Mouse (Mus musculus) heart, postnatal 25 days (tissue): ENCODE data around the gene Casp2. TPM values are rescaled to one million over a fixed set of nuclear protein-coding genes. Genes with fewer than 3 reads are reported as not detected.

Source experiments
- DNase-seq: peaks from one replicate; pipeline ENCODE4 v3.0.0; 2022; ENCODE audit warnings: low spot score
- intact Hi-C: fragments of 180-260 bp; cut with DNase I; formaldehyde crosslinking; loops from one replicate; pipeline ENCODE4 v1.15.1; 2025
- total RNA-seq, 2 experiments: library from RNA; stranded (reverse); gene quantifications; 2 replicates each; pipeline ENCODE4 v1.2.3; 2021

The Casp2 gene
- total RNA-seq, result 10 to 100 TPM; 10.5 to 11.7 TPM

DNA sequence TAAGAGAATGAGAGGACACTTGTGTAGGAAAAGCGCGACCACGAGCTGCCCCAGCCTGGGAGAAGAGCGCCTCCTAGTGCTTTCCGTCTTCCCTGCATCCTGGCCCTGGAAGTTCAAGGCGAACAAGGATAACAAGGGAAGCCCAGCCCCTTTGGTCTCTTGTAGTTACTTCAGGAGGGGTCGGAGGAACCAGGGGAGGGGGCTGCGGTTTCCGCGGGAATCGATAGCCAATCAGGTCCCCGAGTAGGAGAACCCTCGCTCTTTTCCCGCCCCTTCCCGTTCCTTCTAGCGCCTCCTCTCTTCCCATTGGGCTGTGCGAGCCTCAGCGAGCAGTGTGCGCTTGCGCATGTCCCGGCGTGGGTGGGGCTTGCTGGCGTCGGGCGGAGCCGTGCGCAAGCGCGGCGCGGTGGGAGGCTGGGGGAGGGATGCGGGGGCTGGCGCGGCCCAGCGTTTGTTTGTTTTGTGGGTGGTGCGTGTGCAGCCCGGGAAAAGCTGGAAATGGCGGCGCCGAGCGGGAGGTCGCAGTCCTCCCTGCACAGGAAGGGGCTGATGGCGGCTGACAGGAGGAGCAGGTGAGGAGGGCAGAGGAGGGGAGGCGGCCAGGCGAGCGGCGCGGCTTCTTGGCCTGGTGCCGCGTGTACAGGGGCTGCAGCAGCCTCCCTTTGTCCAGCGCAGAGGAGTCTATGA, at the start of gene Casp2:
TSS of gene Casp2 (plus strand) at position 360 of the 687 bp plus-strand sequence.
- DNase-seq, result peak; percentile 97
- intact Hi-C loops, result loop anchor here (1.0 to 10.0 kb wide), 4 partner anchors 37 to 1010 kb away; partner anchors contain the start of gene Fam131b

GRCm38 (mm10) chr6:42215028-42215427, 49.8 kb upstream of the Casp2 start, which contains the start of gene Tas2r144:
Gene Tas2r144 (plus strand): TSS chr6:42215328.
- intact Hi-C loops, result no loop called here
- no peak for DNase-seq

DNA sequence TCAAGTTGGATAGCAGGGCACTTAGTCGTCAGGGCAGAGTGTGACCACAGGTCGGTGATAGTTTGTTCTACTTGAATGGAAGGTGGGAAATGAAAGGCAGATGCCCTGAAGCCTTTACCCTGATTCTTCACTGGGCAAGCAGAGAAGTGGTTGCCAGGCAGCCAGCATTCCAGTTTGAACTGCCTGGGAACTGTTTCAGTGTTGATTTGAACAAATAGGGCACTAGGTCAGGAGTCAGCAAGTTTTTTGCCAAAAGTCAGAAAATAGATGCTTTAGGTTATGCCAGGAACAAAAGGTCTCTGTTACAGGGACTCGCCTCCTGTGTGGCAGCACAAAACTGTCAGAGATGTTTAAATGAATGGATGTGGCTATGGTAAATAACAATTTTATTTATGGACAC, 42.5 kb upstream of the Casp2 start:
- no peak for DNase-seq
- intact Hi-C loops, result no loop called here

GRCm38 (mm10) chr6:42225046-42225445, 39.7 kb upstream of the Casp2 start:
- DNase-seq, result no peak
- intact Hi-C loops, result loop anchor here (5.0 kb wide), 1 partner anchor 102 kb away; no protein-coding TSS in a partner anchor

DNA sequence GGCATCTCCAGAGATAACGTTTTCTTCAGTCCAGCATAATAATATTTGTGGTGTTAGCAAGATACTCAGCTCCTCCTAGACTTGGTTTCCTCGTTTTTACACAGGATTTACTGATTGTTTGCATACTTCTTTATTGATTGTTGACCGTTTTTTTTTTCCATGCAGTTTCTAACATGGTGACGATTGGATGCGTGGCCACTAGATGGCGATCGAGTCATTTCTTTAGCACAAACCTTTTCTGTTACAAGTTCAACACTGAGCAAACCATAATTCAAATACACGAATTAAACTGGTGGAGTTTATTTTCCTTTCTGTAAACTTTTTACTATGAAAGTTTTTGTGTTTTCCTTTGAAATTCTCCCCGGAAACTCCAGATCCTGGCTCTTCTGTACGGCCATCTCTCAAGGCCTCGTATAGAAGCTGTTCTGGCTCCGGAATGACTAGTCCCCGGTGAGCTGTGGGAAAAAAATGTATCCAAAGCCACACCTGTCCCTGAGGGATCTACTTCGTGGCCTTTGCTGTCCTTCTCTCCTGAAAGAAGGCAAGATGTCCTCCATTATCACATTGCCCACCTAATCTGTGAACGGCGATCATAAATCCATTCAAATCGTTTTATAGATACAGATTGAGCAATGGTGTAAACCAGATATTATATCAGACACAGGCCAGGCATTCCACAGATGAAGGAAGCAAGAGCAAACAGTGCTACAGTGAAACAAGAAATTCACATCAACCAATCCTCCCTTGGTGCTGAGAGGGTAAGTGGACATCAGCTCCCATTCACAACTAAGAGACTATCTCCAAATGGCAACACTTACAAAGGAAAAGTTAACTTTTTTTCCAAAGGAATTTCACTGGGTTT, 37.3 kb upstream of the Casp2 start:
- intact Hi-C loops, result loop anchor here (1.0 to 5.0 kb wide), 3 partner anchors 37 to 356 kb away; partner anchors contain the start of gene Casp2

GRCm38 (mm10) chr6:42229610-42230009, 35.2 kb upstream of the Casp2 start:
- intact Hi-C loops, result loop anchor here (5.0 kb wide), 1 partner anchor 98 kb away; no protein-coding TSS in a partner anchor
- DNase-seq, result no peak

More for the DNA sequence above, 37.3 kb upstream of the Casp2 start:
- DNase-seq, result no peak

DNA sequence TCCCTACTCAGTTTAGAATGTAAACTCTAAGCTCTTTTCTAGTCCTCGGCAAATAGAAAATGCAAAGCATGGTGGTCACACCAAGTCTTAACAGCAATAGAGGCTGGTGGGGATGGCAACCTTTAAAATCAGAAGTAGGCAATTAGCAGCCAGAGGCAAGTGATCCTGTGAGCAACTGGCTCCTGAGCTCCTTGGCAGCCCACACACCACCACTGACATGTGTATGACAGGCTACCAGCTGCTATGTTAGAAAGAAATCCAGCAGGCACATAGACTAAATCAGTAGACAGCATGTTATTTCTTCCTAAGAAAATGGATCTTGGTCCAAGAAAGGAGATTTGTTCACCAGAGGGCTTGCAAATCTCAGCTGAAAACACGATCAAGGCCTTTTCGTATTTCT, 33.6 kb upstream of the Casp2 start:
- intact Hi-C loops, result no loop called here
- DNase-seq, result no peak

- intact Hi-C loops, result no loop called here
- DNase-seq, result no peak
These were observed 27.4 kb upstream of the Casp2 start for GRCm38 (mm10) chr6:42237276-42237805.

DNA sequence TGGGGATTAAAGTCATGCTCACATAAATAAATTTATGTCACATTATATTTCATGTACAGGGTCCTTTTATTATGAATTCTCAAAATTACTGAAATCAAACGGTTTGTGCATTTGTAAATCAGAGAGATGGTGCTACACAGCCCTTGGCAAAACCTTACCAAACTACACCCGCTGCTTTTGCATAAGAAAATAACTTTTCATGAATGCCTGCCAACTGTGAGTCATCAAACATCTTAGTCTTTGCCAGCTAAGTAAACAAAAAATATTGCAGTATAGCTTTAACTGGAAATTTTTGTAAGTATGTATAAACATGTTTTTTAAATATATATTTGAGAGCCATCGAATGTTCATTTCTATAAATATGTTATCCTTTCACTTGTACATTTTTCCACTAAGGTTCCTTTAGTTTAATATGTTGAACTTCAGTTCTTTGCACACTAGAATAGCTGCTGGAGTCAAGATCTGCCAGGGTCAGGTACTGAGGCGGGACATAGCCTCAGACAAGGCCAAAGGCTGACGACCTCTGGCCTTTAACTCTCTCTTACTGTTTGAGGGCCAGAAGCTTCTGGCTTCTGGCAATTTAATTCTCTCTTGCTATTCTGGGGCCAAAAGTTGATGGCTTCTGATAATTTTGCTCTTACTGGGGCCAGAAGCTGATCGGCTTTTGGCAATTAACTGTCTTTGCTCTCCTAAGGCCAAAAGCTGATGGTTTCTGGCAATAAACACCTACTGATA, 23.3 kb upstream of the Casp2 start:
- DNase-seq, result no peak
- intact Hi-C loops, result no loop called here

DNA sequence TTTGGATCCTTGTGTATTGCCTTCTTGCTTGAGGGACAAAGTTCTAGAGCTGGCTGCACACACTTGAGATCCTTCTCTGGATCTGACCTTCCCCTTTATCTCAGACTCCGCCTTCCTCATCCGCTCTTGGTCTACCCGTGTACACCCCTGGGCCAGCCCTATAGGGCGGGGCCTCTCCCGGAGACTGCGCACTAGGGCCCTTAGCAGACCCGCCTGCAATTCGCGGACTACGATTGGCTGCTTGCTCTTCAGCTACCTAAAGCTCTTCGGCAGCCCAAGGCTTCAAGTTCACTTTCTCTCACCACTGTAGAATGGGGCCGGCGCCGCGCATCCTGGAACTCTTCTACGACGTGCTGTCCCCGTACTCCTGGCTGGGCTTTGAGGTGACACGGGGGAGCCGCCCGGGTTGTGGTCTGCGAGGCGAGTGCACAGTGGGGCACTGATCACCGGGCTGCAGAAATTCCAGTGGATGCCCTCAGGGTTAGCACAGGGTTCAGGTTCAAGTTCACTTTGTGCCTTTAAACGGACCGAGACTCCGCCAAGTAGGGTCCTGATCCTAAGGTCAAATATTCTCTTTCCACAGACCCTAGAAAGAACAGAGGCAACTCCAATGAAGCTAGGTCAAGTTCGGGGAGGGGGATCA, 19.0 kb upstream of the Casp2 start, which contains the start of gene Gstk1:
TSS of gene Gstk1 (plus strand) at position 225 of the 643 bp plus-strand sequence.
- intact Hi-C loops, result loop anchor here (2.0 kb wide), 1 partner anchor 17 kb away; no protein-coding TSS in a partner anchor

DNA sequence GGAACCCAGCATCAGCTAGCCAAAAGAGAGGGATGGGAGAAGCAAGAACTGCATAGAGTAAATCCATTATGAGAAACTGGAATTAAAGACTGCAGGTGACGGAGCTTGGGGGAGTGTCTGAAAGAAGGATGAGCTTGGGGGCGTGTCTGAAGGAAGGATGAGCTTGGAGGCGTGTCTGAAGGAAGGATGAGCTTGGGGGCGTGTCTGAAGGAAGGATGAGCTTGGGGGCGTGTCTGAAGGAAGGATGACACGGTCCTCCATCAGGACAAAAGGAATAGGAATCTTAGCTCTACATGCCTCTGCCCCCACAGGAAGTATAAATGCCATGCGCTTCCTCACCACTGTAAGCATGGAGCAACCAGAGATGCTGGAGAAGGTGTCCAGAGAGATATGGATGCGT, 17.6 kb upstream of the Casp2 start:
- intact Hi-C loops, result loop anchor here (2.0 kb wide), 1 partner anchor 16 kb away; no protein-coding TSS in a partner anchor
- DNase-seq, result no peak

More for the DNA sequence above, 19.0 kb upstream of the Casp2 start, which contains the start of gene Gstk1:
- peak; percentile 75 for DNase-seq

- intact Hi-C loops, result loop anchor here (2.0 kb wide), 1 partner anchor 15 kb away; no protein-coding TSS in a partner anchor
These were observed 16.8 kb upstream of the Casp2 start for GRCm38 (mm10) chr6:42247981-42248380.

DNA sequence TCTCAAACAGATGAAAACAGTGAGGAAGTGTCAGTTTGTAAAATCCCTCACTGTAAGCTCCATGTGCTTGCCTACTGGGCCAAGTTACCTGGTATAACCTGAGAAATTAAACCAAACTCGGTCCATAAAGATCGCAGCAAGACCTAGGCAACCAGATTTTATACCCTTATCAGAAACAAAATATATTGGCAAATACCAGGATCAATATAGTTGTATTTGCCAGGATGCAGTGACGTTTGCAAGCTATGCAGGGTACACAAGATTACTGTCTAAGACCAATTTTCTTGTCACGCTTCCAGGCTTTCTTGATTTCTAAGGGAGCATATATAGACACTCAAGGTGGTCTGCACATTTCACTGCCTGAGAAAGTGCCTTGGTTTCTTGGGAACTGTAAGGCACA, 13.0 kb upstream of the Casp2 start:
- DNase-seq, result no peak
- intact Hi-C loops, result no loop called here

More at GRCm38 (mm10) chr6:42247981-42248380, 16.8 kb upstream of the Casp2 start:
- no peak for DNase-seq

- no peak for DNase-seq
- intact Hi-C loops, result no loop called here
These were observed 11.7 kb upstream of the Casp2 start for GRCm38 (mm10) chr6:42253103-42253502.

DNA sequence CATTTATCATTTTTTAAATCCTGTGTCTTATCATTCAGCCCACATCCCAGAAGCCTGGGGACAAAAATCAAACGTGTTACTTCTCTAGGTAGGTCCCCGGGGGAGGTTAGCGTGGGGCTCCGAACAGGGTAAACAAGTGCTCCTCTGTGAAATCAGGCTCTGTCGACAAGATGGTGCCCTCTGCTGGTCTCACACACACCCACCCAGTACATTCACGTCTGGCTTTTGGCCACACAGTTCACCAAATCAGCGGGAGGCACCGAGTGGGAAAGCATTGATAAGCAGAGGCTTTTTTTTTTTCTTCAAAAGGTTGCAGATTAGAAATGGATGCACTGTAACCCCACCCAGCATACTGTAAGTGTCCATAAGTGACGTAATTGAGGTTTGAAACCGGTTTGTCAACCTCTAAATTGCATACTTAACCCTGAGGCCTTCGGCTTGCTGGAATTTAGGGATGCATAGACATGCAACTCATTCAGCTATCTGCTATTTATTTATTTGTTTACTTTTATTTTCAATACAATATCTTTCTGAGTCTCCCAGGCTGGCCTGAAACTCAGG, 7.4 kb upstream of the Casp2 start:
- DNase-seq, result no peak
- intact Hi-C loops, result no loop called here

- DNase-seq, result no peak
- intact Hi-C loops, result loop anchor here (10.0 kb wide), 1 partner anchor 1014 kb away; no protein-coding TSS in a partner anchor
These were observed 4.4 kb upstream of the Casp2 start for GRCm38 (mm10) chr6:42260430-42260829.

DNA sequence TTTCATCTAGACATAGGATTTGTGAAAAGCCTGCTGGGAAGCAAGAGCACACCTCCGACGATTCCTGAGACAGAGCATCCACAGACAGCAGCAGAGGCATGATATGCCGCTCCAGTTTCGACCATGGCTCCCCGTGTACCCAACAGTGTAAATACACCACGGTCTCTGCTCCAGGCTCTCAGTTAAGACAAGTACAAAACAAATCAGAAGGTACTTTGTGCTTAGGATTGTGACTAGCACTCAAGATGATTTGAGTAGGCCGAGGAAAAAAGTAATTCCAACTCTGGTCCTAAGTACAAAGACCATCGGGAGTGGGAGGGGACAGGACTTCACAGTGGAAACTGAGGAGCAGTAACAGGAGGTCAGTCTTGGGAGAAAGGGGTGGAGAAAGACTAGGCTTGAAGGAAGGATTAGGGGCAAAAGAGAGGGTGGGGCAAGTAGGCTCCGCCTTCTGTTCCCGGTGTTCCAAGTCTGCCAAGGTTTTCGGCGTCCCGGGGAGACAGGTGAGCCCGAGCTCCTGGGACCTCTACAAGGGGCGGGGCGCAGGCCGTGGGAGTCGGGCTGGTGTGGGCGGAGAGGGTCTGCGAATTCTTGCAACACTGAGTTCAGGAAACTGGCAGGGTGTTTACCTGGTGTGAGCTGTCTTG, 3.1 kb upstream of the Casp2 start, which contains the start of gene Tmem139:
TSS of gene Tmem139 (plus strand) at position 447 of the 647 bp plus-strand sequence.
- DNase-seq, result no peak
- intact Hi-C loops, result loop anchor here (2.0 to 10.0 kb wide), 2 partner anchors 15 to 1013 kb away; no protein-coding TSS in a partner anchor
